Mouse (Mus musculus): ENCODE measurements around the gene Fam206a. TPM values are rescaled to one million over a fixed set of nuclear protein-coding genes. Genes with fewer than 3 reads are reported as not detected.

Fam206a gene
- polyA plus RNA-seq, 1 experiment: 4.3 TPM

- H3K4me3 ChIP-seq (ENCODE audit: insufficient read depth, low read depth, low read length): no peak overlapping the region
- WGBS: 90% methylated on average over 9 of the region's 9 CpGs
- TF ChIP-seq POLR2A (IDR thresholded peaks at IDR 0.05; ENCODE audit: low read depth, low read length) (no peak), CTCF (conservative IDR thresholded peaks at IDR 0.05; ENCODE audit: insufficient read depth, insufficient read length, low read depth, low read length) (no peak)
- H3K27ac ChIP-seq (ENCODE audit: insufficient read depth, low read depth, low read length): no peak overlapping the region
- DNase-seq: no peak
- no peaks in the 10 kb centered on the region for H3K36me3 ChIP-seq (ENCODE audit: control insufficient read depth, insufficient read depth, low read length)
- no peaks in the 10 kb centered on the region for H3K27me3 ChIP-seq (replicated peaks; ENCODE audit: control insufficient read depth, insufficient read depth, low read length)
- H3K4me1 ChIP-seq (ENCODE audit: control insufficient read depth, insufficient read depth, low read length): no peaks in the 10 kb centered on the region
Measured at GRCm38 (mm10) chr4:56824231-56824630, 22.1 kb downstream of the Fam206a start.

- H3K4me3 ChIP-seq (ENCODE audit: insufficient read depth, low read depth, low read length): no peak overlapping the region
- 47% methylated on average over 3 of the region's 3 CpGs for WGBS
- no peak for DNase-seq
- peak overlapping the region; percentile 10 for H3K27ac ChIP-seq (ENCODE audit: insufficient read depth, low read depth, low read length)
- peaks cover 14% of the 10 kb centered on the region for H3K4me1 ChIP-seq (ENCODE audit: control insufficient read depth, insufficient read depth, low read length)
- H3K36me3 ChIP-seq (ENCODE audit: control insufficient read depth, insufficient read depth, low read length): no peaks in the 10 kb centered on the region; the same call in 1 of the 2 replicates
- no peaks in the 10 kb centered on the region for H3K27me3 ChIP-seq (replicated peaks; ENCODE audit: control insufficient read depth, insufficient read depth, low read length)
- TF ChIP-seq CTCF (conservative IDR thresholded peaks at IDR 0.05; ENCODE audit: insufficient read depth, insufficient read length, low read depth, low read length) (no peak), POLR2A (IDR thresholded peaks at IDR 0.05; ENCODE audit: low read depth, low read length) (no peak)
Measured at GRCm38 (mm10) chr4:56828932-56829331, 26.8 kb downstream of the Fam206a start.

GRCm38 (mm10) chr4:56829511-56829921 lies 27.4 kb downstream of the Fam206a start:
- WGBS: 30% methylated on average over 7 of the region's 7 CpGs
- Histone ChIP-seq H3K27me3 (replicated peaks; ENCODE audit: control insufficient read depth, insufficient read depth, low read length) (no peaks in the 10 kb centered on the region), H3K4me3 (ENCODE audit: insufficient read depth, low read depth, low read length) (no peak overlapping the region), H3K36me3 (ENCODE audit: control insufficient read depth, insufficient read depth, low read length) (no peaks in the 10 kb centered on the region; the same call in 1 of the 2 replicates), H3K4me1 (ENCODE audit: control insufficient read depth, insufficient read depth, low read length) (peaks cover 14% of the 10 kb centered on the region), H3K27ac (ENCODE audit: insufficient read depth, low read depth, low read length) (peak overlapping the region; percentile 58)
- TF ChIP-seq CTCF (conservative IDR thresholded peaks at IDR 0.05; ENCODE audit: insufficient read depth, insufficient read length, low read depth, low read length): no peak
- no peak for TF ChIP-seq POLR2A (IDR thresholded peaks at IDR 0.05; ENCODE audit: low read depth, low read length)
- DNase-seq: peak; percentile 64

- no peak for DNase-seq
- WGBS: 52% methylated on average over 13 of the region's 13 CpGs
Measured at GRCm38 (mm10) chr4:56831013-56831609, 29.0 kb downstream of the Fam206a start.

GRCm38 (mm10) chr4:56831998-56832397 lies 29.9 kb downstream of the Fam206a start:
- 32% methylated on average over 7 of the region's 7 CpGs for WGBS
- H3K4me1 ChIP-seq (ENCODE audit: control insufficient read depth, insufficient read depth, low read length): peaks cover 14% of the 10 kb centered on the region
- TF ChIP-seq POLR2A (IDR thresholded peaks at IDR 0.05; ENCODE audit: low read depth, low read length) (no peak), CTCF (conservative IDR thresholded peaks at IDR 0.05; ENCODE audit: insufficient read depth, insufficient read length, low read depth, low read length) (no peak)
- peak overlapping the region; percentile 41 for H3K27ac ChIP-seq (ENCODE audit: insufficient read depth, low read depth, low read length)
- H3K27me3 ChIP-seq (replicated peaks; ENCODE audit: control insufficient read depth, insufficient read depth, low read length): no peaks in the 10 kb centered on the region
- H3K36me3 ChIP-seq (ENCODE audit: control insufficient read depth, insufficient read depth, low read length): no peaks in the 10 kb centered on the region; the same call in 1 of the 2 replicates
- DNase-seq: peak; percentile 54
- H3K4me3 ChIP-seq (ENCODE audit: insufficient read depth, low read depth, low read length): no peak overlapping the region

More at GRCm38 (mm10) chr4:56831013-56831609, 29.0 kb downstream of the Fam206a start:
- no peak for TF ChIP-seq CTCF (conservative IDR thresholded peaks at IDR 0.05; ENCODE audit: insufficient read depth, insufficient read length, low read depth, low read length)
- no peak for TF ChIP-seq POLR2A (IDR thresholded peaks at IDR 0.05; ENCODE audit: low read depth, low read length)
- Histone ChIP-seq H3K27ac (ENCODE audit: insufficient read depth, low read depth, low read length) (peak overlapping the region; percentile 41; the same call in 1 of the 2 replicates), H3K27me3 (replicated peaks; ENCODE audit: control insufficient read depth, insufficient read depth, low read length) (no peaks in the 10 kb centered on the region), H3K4me1 (ENCODE audit: control insufficient read depth, insufficient read depth, low read length) (peaks cover 14% of the 10 kb centered on the region), H3K4me3 (ENCODE audit: insufficient read depth, low read depth, low read length) (no peak overlapping the region), H3K36me3 (ENCODE audit: control insufficient read depth, insufficient read depth, low read length) (no peaks in the 10 kb centered on the region; the same call in 1 of the 2 replicates)

GRCm38 (mm10) chr4:56837661-56838060 lies 35.5 kb downstream of the Fam206a start:
- 0 out of 2 replicates have a peak, but pooled peaks cover under 1% of the 10 kb centered on the region for H3K4me1 ChIP-seq (ENCODE audit: control insufficient read depth, insufficient read depth, low read length)
- H3K27me3 ChIP-seq (replicated peaks; ENCODE audit: control insufficient read depth, insufficient read depth, low read length): no peaks in the 10 kb centered on the region
- H3K36me3 ChIP-seq (ENCODE audit: control insufficient read depth, insufficient read depth, low read length): no peaks in the 10 kb centered on the region
- H3K27ac ChIP-seq (ENCODE audit: insufficient read depth, low read depth, low read length): 0 out of 2 replicates have a peak overlapping the region, but pooled peaks have one; percentile 36
- TF ChIP-seq POLR2A (IDR thresholded peaks at IDR 0.05; ENCODE audit: low read depth, low read length) (no peak), CTCF (conservative IDR thresholded peaks at IDR 0.05; ENCODE audit: insufficient read depth, insufficient read length, low read depth, low read length) (no peak)
- H3K4me3 ChIP-seq (ENCODE audit: insufficient read depth, low read depth, low read length): no peak overlapping the region
- 67% methylated on average over 6 of the region's 6 CpGs for WGBS
- DNase-seq: no peak

GRCm38 (mm10) chr4:56840297-56840696 lies 38.2 kb downstream of the Fam206a start:
- WGBS: 63% methylated on average over 3 of the region's 3 CpGs
- TF ChIP-seq CTCF (conservative IDR thresholded peaks at IDR 0.05; ENCODE audit: insufficient read depth, insufficient read length, low read depth, low read length) (no peak), POLR2A (IDR thresholded peaks at IDR 0.05; ENCODE audit: low read depth, low read length) (no peak)
- H3K27me3 ChIP-seq (replicated peaks; ENCODE audit: control insufficient read depth, insufficient read depth, low read length): no peaks in the 10 kb centered on the region
- H3K36me3 ChIP-seq (ENCODE audit: control insufficient read depth, insufficient read depth, low read length): peaks cover 2% of the 10 kb centered on the region; the same call in 1 of the 2 replicates
- H3K4me1 ChIP-seq (ENCODE audit: control insufficient read depth, insufficient read depth, low read length): no peaks in the 10 kb centered on the region; the same call in 1 of the 2 replicates
- peak; percentile 30 for DNase-seq
- no peak overlapping the region for H3K4me3 ChIP-seq (ENCODE audit: insufficient read depth, low read depth, low read length)
- no peak overlapping the region for H3K27ac ChIP-seq (ENCODE audit: insufficient read depth, low read depth, low read length)
